Mouse (Mus musculus): Measurements from ENCODE around the gene Cnga4. TPM values are rescaled to one million over a fixed set of nuclear protein-coding genes. Genes with fewer than 3 reads are reported as not detected.

Gene Cnga4
- polyA plus RNA-seq, 1 experiment: 0.12 TPM

DNA sequence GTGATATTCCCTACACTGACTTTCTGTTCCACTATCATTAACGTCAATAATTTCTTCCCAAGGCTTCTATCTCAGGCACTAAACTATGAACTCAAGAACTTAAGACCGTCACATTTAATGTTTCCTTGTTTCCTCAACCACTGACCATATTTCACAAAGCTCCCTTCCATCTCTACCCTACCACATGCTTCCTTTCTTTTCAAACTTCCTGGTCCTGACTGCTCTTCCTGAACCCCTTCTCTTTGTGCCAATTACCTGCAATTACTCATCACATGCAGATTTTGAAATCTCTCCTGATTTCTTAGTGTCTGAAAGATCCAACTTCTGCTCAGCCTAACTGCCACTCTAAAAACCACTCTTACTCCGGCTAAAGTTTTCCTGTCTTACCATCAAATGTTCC is 24.0 kb upstream of the Cnga4 start:
- TF ChIP-seq CTCF (IDR thresholded peaks at IDR 0.05; ENCODE audit: insufficient read depth, low read length) (no peak), POLR2A (IDR thresholded peaks at IDR 0.05; ENCODE audit: borderline replicate concordance, extremely low read depth, low read depth, low read length) (no peak)
- no peak for DNase-seq
- H3K4me1 ChIP-seq (ENCODE audit: control insufficient read depth, insufficient read depth, low read length): no peaks in the 10 kb centered on the region
- H3K4me3 ChIP-seq (replicated peaks; ENCODE audit: extremely low read depth, low read depth, low read length): no peak overlapping the region
- WGBS: 88% methylated on average over 3 of the region's 3 CpGs

DNA sequence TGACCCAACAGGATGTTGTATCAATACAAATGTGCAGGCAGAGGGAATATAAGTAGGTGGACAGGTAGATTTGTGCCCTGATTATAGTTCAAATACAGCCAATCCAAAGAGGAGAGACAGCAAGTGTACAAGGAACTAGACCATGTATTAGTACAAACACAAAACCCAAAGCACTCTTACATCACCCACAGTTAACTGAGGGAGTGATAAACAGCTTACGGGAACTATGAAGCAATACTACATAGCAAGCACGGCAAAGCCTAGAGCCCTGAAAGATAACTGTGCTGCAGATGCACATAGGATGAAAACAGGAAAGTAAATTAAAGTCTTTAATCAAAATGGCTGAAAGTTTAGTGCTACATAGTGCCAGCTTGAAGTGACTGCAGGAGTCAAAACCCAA is 16.7 kb upstream of the Cnga4 start:
- no peak for DNase-seq
- TF ChIP-seq CTCF (IDR thresholded peaks at IDR 0.05; ENCODE audit: insufficient read depth, low read length) (no peak), POLR2A (IDR thresholded peaks at IDR 0.05; ENCODE audit: borderline replicate concordance, extremely low read depth, low read depth, low read length) (no peak)
- WGBS: 95% methylated on average over 2 of the region's 2 CpGs

DNA sequence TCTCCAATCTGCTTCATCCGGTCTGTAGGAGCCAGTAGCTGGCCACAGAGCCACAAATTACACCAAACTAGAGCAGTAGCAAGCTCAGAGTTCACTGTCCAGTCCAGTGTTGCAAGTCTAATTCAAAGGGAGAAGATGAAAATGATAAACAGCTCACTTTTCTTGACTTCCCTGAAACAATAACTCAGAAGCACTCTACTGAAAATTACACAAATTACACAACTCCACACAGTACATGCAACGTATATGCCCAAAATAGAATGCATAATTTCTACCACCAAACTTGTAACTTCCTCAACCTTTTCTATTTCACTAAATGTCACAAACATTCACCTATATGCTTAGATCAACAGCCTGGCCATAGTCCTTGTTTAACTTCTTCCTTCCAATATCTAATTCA is 14.1 kb upstream of the Cnga4 start:
- Histone ChIP-seq H3K4me1 (ENCODE audit: control insufficient read depth, insufficient read depth, low read length) (no peaks in the 10 kb centered on the region), H3K4me3 (replicated peaks; ENCODE audit: extremely low read depth, low read depth, low read length) (no peak overlapping the region)
- no peak for DNase-seq
- 73% methylated on average over 2 of the region's 2 CpGs for WGBS
- TF ChIP-seq POLR2A (IDR thresholded peaks at IDR 0.05; ENCODE audit: borderline replicate concordance, extremely low read depth, low read depth, low read length) (no peak), CTCF (IDR thresholded peaks at IDR 0.05; ENCODE audit: insufficient read depth, low read length) (no peak)

More for the DNA sequence above, 16.7 kb upstream of the Cnga4 start:
- no peak overlapping the region for H3K4me3 ChIP-seq (replicated peaks; ENCODE audit: extremely low read depth, low read depth, low read length)
- H3K4me1 ChIP-seq (ENCODE audit: control insufficient read depth, insufficient read depth, low read length): no peaks in the 10 kb centered on the region

DNA sequence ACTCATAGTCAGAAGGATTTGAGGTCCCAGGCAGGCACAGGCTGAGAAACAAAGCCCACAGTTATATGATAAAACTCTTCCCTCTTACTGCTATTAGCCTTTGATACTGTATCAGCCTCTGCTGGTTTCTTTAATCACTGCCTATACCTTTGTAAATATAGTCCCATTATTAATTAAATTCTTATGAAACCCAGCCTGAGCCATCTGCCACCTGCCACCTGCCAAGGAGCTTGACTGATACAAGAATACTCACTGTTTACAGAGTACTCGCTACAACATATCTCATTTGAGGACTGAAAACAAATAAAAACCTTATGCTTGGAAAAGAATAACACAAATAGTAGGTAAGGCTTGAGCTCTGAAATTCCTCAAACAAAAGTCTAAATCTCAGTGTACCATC is 9.8 kb upstream of the Cnga4 start:
- peaks cover 10% of the 10 kb centered on the region for H3K4me1 ChIP-seq (ENCODE audit: control insufficient read depth, insufficient read depth, low read length)
- DNase-seq: no peak
- WGBS: 61% methylated on average over 1 of the region's 1 CpGs
- no peak overlapping the region for H3K4me3 ChIP-seq (replicated peaks; ENCODE audit: extremely low read depth, low read depth, low read length)
- TF ChIP-seq CTCF (IDR thresholded peaks at IDR 0.05; ENCODE audit: insufficient read depth, low read length) (no peak), POLR2A (IDR thresholded peaks at IDR 0.05; ENCODE audit: borderline replicate concordance, extremely low read depth, low read depth, low read length) (no peak)

DNA sequence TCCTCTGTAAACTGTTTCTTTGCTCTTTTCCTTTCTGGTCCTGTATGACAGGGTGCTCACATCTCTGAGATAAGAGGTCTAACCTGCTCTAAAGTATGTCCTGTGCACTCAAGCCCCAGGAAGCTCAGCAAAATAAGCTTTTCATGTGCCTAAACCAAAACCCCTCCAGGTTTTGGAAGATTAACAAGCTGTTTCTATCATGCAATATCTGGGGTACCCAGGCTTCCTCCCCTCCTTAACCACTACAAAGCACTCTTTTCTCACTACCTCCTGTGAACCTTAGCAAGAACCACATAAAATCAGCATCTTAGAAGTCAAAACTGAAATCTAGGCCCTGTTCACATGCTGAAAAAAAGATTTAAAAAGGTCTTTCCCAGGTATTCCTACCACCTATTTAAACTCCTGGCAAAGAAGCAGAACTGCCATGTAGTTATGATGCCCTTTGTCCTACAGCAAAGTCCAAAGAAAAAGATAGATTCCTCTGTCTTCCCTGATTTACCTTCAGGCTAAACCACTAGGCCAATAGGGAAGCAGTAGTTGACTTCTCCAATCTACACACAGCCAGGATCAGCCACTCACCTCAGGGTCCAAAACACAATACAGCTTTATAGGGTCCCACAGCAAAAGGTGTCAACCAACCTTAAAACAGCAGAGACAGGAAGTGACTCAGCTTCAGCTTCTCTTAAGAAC is 9.1 kb upstream of the Cnga4 start:
- Histone ChIP-seq H3K4me3 (replicated peaks; ENCODE audit: extremely low read depth, low read depth, low read length) (no peak overlapping the region), H3K4me1 (ENCODE audit: control insufficient read depth, insufficient read depth, low read length) (peaks cover 10% of the 10 kb centered on the region)
- no peak for TF ChIP-seq POLR2A (IDR thresholded peaks at IDR 0.05; ENCODE audit: borderline replicate concordance, extremely low read depth, low read depth, low read length)
- DNase-seq: no peak

DNA sequence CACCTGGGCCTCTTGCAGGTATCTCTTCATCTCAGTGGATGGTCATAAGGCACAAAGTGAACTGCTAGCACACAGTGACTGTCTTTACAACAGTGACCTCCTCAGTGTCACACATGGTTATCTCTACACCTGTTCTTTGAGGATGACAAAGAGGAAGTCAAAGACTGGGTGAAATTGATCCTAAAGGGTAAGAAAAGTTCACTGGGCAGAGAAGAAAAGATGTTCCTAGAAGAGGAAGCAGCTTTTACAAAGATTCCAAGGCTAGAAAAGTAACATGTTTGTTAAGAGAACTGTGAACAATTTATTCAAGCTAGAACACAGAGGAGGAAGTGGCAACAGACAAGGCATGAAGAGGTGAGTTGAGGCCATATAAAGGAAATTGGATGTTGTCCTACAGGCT is 8.2 kb upstream of the Cnga4 start:
- no peak for TF ChIP-seq CTCF (IDR thresholded peaks at IDR 0.05; ENCODE audit: insufficient read depth, low read length)
- TF ChIP-seq POLR2A (IDR thresholded peaks at IDR 0.05; ENCODE audit: borderline replicate concordance, extremely low read depth, low read depth, low read length): no peak
- H3K4me1 ChIP-seq (ENCODE audit: control insufficient read depth, insufficient read depth, low read length): peaks cover 10% of the 10 kb centered on the region
- DNase-seq: no peak

DNA sequence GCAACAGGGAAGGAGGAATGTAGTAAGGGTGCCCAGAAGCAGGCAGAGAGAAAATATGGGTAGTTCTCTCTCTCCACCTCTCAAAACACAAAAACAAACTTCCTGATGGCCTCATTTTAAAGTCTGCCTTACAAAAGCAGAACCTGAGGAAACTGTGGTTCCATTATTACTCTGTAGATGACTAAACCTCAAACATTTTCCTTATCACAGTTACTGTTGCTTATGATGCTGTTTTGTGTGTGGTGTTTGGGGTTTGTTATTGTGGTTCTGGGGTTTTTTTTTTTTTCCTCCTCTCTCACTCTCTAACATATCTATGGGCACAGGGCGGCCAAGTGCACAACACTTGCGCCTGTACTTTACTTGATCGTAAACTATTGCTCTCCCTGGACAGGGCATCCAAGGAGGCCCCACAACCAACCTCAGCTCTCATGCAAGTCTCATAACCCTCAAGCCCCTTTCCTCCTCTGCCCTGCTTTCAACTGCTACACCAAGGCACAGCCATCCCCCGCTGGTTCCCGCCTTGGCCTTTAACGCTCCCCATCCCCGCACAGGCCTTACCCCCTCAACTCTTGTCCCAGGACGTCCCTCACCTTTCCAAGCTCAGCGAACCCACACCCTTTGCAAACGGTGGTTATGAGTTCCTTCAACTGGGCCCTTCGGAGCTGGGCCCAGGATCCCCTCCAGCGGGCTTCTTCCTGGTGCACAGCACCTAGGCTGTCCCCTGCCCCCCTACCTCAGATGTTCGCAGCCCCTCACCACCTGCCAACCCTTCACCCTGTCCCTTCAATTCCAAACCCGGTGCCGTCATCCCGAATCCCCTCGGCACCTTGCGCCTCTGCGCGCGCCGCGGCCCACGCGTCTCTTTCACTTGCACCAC is 5.1 kb upstream of the Cnga4 start:
- Histone ChIP-seq H3K4me3 (replicated peaks; ENCODE audit: extremely low read depth, low read depth, low read length) (peak overlapping the region; percentile 89), H3K4me1 (ENCODE audit: control insufficient read depth, insufficient read depth, low read length) (peaks cover 10% of the 10 kb centered on the region)
- 1% methylated on average over 25 of the region's 25 CpGs for WGBS
- DNase-seq: no peak
- TF ChIP-seq CTCF (IDR thresholded peaks at IDR 0.05; ENCODE audit: insufficient read depth, low read length): no peak
- TF ChIP-seq POLR2A (IDR thresholded peaks at IDR 0.05; ENCODE audit: borderline replicate concordance, extremely low read depth, low read depth, low read length): no peak

More for the DNA sequence above, 8.2 kb upstream of the Cnga4 start:
- H3K4me3 ChIP-seq (replicated peaks; ENCODE audit: extremely low read depth, low read depth, low read length): no peak overlapping the region

DNA sequence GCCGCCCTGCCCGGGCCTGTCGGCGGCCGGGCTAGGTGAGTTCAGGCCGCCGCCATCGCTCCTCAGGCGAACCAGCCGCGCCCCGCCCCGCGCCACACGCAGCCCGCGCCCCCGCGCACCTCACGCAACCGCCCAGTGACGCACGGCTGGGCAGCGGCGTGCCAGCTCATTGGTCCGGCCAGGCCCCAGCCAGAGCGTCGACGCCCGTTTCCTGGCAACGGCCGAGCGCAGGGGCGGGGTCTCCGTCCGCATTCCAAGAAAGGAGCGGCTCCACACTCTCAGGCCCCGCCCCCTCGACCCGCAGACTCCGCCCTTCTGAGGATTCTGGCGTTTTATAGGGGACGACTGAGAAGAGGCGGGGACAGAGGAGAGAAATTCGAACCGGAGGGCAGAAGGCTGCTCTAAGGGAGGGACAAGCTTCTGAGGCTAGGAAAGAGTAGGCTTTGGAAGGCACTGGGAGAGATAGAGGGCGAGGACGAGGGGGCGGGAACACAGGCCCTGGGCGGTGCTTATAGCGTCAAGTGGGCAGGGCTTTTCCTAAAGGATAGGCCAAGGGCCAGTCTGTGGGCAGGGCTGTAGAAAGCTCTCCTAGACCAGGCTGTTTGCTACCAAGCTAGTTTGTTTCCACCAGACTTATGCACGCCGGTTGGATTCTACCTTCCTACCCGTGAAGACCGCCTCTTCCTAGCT is 4.3 kb upstream of the Cnga4 start, which contains the start of gene Fam160a2:
Gene Fam160a2 (minus strand): TSS at position 120 of the 690 bp plus-strand sequence.
- TF ChIP-seq POLR2A (IDR thresholded peaks at IDR 0.05; ENCODE audit: borderline replicate concordance, extremely low read depth, low read depth, low read length) (peak; percentile 84; the same call in 1 of the 2 replicates), CTCF (IDR thresholded peaks at IDR 0.05; ENCODE audit: insufficient read depth, low read length) (no peak)
- DNase-seq: peak; percentile 99
- Histone ChIP-seq H3K4me3 (replicated peaks; ENCODE audit: extremely low read depth, low read depth, low read length) (peak within 1 kb of the TSS; percentile 89), H3K4me1 (ENCODE audit: control insufficient read depth, insufficient read depth, low read length) (peaks cover 10% of the 10 kb centered on the region)
- WGBS: under 1% methylated on average over 55 of the region's 55 CpGs

DNA sequence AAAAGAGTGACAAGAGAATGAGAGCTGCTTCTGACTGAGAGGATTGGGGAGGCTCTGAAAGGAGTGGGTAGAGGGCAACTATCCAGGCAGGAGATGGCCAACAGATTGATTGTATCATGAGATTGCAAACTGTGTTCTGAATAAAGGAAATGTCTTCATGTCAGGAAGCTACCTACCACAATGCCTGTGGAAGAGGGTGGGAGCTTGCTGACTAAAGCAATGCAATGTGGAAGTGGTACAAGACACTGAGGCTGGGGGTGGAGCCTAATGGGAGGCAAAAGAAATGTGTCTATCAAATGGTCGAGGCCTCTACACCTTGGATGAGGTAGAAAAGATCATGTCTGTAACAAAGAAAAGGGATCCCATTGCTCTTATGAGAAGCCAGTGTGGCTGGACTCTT is 2.0 kb downstream of the Cnga4 start:
- TF ChIP-seq POLR2A (IDR thresholded peaks at IDR 0.05; ENCODE audit: borderline replicate concordance, extremely low read depth, low read depth, low read length) (no peak), CTCF (IDR thresholded peaks at IDR 0.05; ENCODE audit: insufficient read depth, low read length) (no peak)
- DNase-seq: no peak
- H3K4me1 ChIP-seq (ENCODE audit: control insufficient read depth, insufficient read depth, low read length): no peaks in the 10 kb centered on the region
- 67% methylated on average over 1 of the region's 1 CpGs for WGBS
- no peak overlapping the region for H3K4me3 ChIP-seq (replicated peaks; ENCODE audit: extremely low read depth, low read depth, low read length)

All from lung, adult 2 months (tissue).